Mouse (Mus musculus) midbrain, embryonic 14.5 days (tissue): ENCODE results near the gene C530008M17Rik. TPM values are rescaled to one million over a fixed set of nuclear protein-coding genes. Genes with fewer than 3 reads are reported as not detected.

Experiments used
- ATAC-seq: fragments of 200-750 bp; cut with Nextera tagmentation; 2 replicates; pipeline ENCODE4 v1.8.0; 2017; ENCODE audit warnings: moderate number of reproducible peaks, moderate library complexity; ENCODE audit not compliant: low FRiP score, low TSS enrichment
- DNase-seq: peaks from one replicate; pipeline ENCODE4 v3.0.0-alpha.2; 2015
- H3K27ac ChIP-seq: fragments of 300-500 bp; sonication (generic); replicated peaks from 2 replicates; pipeline ENCODE4 v1.5.1; 2014; ENCODE audit warnings: mild to moderate bottlenecking, low read depth, low read length, moderate library complexity
- H3K27me3 ChIP-seq: fragments of 300-500 bp; sonication (generic); 2 replicates; pipeline ENCODE4 v1.6.1; 2014; ENCODE audit warnings: low read length, control low read depth, mixed read lengths; ENCODE audit not compliant: control insufficient read depth, insufficient read depth
- H3K36me3 ChIP-seq: fragments of 300-500 bp; sonication (generic); 2 replicates; pipeline ENCODE4 v1.6.1; 2014; ENCODE audit warnings: low read length, control low read depth; ENCODE audit not compliant: control insufficient read depth, insufficient read depth
- H3K4me1 ChIP-seq: fragments of 300-500 bp; sonication (generic); 2 replicates; pipeline ENCODE4 v1.6.1; 2014; ENCODE audit warnings: mild to moderate bottlenecking, antibody characterized with exemption, low read length, control low read depth; ENCODE audit not compliant: control insufficient read depth, insufficient read depth
- H3K4me2 ChIP-seq: fragments of 300-500 bp; sonication (generic); 2 replicates; pipeline ENCODE4 v1.6.1; 2014; ENCODE audit warnings: mild to moderate bottlenecking, low read length, moderate library complexity
- H3K4me3 ChIP-seq: fragments of 300-500 bp; sonication (generic); replicated peaks from 2 replicates; pipeline ENCODE4 v1.5.1; 2014; ENCODE audit warnings: low read depth, low read length
- H3K9ac ChIP-seq: fragments of 300-500 bp; sonication (generic); replicated peaks from 2 replicates; pipeline ENCODE4 v1.6.1; 2014; ENCODE audit warnings: mild to moderate bottlenecking, low read length, moderate library complexity
- H3K9me3 ChIP-seq: fragments of 300-500 bp; sonication (generic); 2 replicates; pipeline ENCODE4 v1.6.1; 2016; ENCODE audit warnings: low read length, control low read depth, mixed read lengths; ENCODE audit not compliant: control insufficient read depth
- WGBS: fragments of 180-500 bp; shearing (Covaris S2); extraction: QIAGEN DNeasy Blood & Tissue Kit; methylation state at CpG from one replicate; pipeline ENCODE4 v1.1.7; 2014; 5-methylcytosine and 5-hydroxymethylcytosine counted together
- polyA plus RNA-seq: library from polyadenylated mRNA; unstranded; fragments of >200 nt; fragmentation: Nextera tagmentation; extraction: Ambion mirVana; gene quantifications from 2 replicates; pipeline ENCODE4 v1.2.1, GENCODE M21; 2014

Gene C530008M17Rik
- polyA plus RNA-seq, 1 experiment from 2014 or later, result 60.0 TPM

GRCm38 (mm10) chr5:76705307-76706173 is 49.2 kb downstream of the C530008M17Rik start:
- no peak for ATAC-seq
- Histone ChIP-seq H3K36me3 (no peaks in the 10 kb centered on the region), H3K9ac (no peak overlapping the region), H3K4me2 (no peak overlapping the region), H3K4me1 (peaks cover 18% of the 10 kb centered on the region), H3K27ac (no peak overlapping the region; the same call in 1 of the 2 replicates), H3K9me3 (no peaks in the 10 kb centered on the region), H3K27me3 (no peaks in the 10 kb centered on the region), H3K4me3 (no peak overlapping the region)
- 86% methylated on average over 11 of the region's 11 CpGs for WGBS
- no peak for DNase-seq

GRCm38 (mm10) chr5:76707072-76707471 is 50.8 kb downstream of the C530008M17Rik start:
- H3K4me2 ChIP-seq, result no peak overlapping the region
- no peaks in the 10 kb centered on the region for H3K36me3 ChIP-seq
- no peaks in the 10 kb centered on the region for H3K9me3 ChIP-seq
- ATAC-seq (no peak), DNase-seq (no peak)
- peaks cover 11% of the 10 kb centered on the region for H3K4me1 ChIP-seq
- H3K9ac ChIP-seq, result no peak overlapping the region
- H3K27ac ChIP-seq, result no peak overlapping the region
- H3K4me3 ChIP-seq, result no peak overlapping the region
- WGBS, result 97% methylated on average over 3 of the region's 3 CpGs
- H3K27me3 ChIP-seq, result no peaks in the 10 kb centered on the region

- Histone ChIP-seq H3K4me3 (no peak overlapping the region), H3K36me3 (no peaks in the 10 kb centered on the region), H3K27me3 (no peaks in the 10 kb centered on the region), H3K9ac (no peak overlapping the region), H3K4me2 (no peak overlapping the region), H3K9me3 (no peaks in the 10 kb centered on the region), H3K4me1 (peaks cover 2% of the 10 kb centered on the region), H3K27ac (peak overlapping the region; percentile 32; the same call in 1 of the 2 replicates)
- WGBS, result 78% methylated on average over 15 of the region's 15 CpGs
- DNase-seq (no peak), ATAC-seq (no peak)
Observed at GRCm38 (mm10) chr5:76708004-76708403, 51.7 kb downstream of the C530008M17Rik start.

- DNase-seq (no peak), ATAC-seq (no peak)
- Histone ChIP-seq H3K36me3 (no peaks in the 10 kb centered on the region), H3K4me3 (no peak overlapping the region), H3K4me2 (no peak overlapping the region), H3K9ac (no peak overlapping the region), H3K9me3 (no peaks in the 10 kb centered on the region), H3K27me3 (no peaks in the 10 kb centered on the region), H3K27ac (no peak overlapping the region), H3K4me1 (peaks cover 4% of the 10 kb centered on the region; the same call in 1 of the 2 replicates)
- 93% methylated on average over 7 of the region's 7 CpGs for WGBS
Observed at GRCm38 (mm10) chr5:76713743-76714142, 57.4 kb downstream of the C530008M17Rik start.

GRCm38 (mm10) chr5:76719954-76720353 is 63.6 kb downstream of the C530008M17Rik start:
- no peak overlapping the region for H3K4me3 ChIP-seq
- 0 out of 2 replicates have a peak, but pooled peaks cover 8% of the 10 kb centered on the region for H3K36me3 ChIP-seq
- DNase-seq, result no peak
- H3K9ac ChIP-seq, result no peak overlapping the region
- peaks cover 9% of the 10 kb centered on the region; the same call in 1 of the 2 replicates for H3K4me1 ChIP-seq
- 0 out of 2 replicates have a peak overlapping the region, but pooled peaks have one; percentile 39 for H3K27ac ChIP-seq
- H3K27me3 ChIP-seq, result no peaks in the 10 kb centered on the region
- no peak overlapping the region for H3K4me2 ChIP-seq
- WGBS, result 79% methylated on average over 3 of the region's 3 CpGs
- H3K9me3 ChIP-seq, result no peaks in the 10 kb centered on the region
- ATAC-seq, result no peak

GRCm38 (mm10) chr5:76724878-76725277 is 68.6 kb downstream of the C530008M17Rik start:
- Histone ChIP-seq H3K4me1 (no peaks in the 10 kb centered on the region), H3K4me2 (no peak overlapping the region)
- WGBS, result 98% methylated on average over 2 of the region's 2 CpGs

GRCm38 (mm10) chr5:76726518-76727103 is 70.3 kb downstream of the C530008M17Rik start:
- no peaks in the 10 kb centered on the region for H3K4me1 ChIP-seq
- no peak overlapping the region for H3K4me3 ChIP-seq
- no peak overlapping the region for H3K27ac ChIP-seq
- no peaks in the 10 kb centered on the region for H3K9me3 ChIP-seq
- H3K9ac ChIP-seq, result no peak overlapping the region
- no peaks in the 10 kb centered on the region for H3K27me3 ChIP-seq
- H3K4me2 ChIP-seq, result no peak overlapping the region
- ATAC-seq (no peak), DNase-seq (no peak)
- WGBS, result 89% methylated on average over 8 of the region's 8 CpGs
- H3K36me3 ChIP-seq, result peaks cover 9% of the 10 kb centered on the region

More at GRCm38 (mm10) chr5:76724878-76725277, 68.6 kb downstream of the C530008M17Rik start:
- no peak overlapping the region for H3K4me3 ChIP-seq
- no peak overlapping the region for H3K9ac ChIP-seq
- no peak for ATAC-seq
- no peaks in the 10 kb centered on the region for H3K27me3 ChIP-seq
- peaks cover 15% of the 10 kb centered on the region for H3K36me3 ChIP-seq
- no peak for DNase-seq
- no peak overlapping the region for H3K27ac ChIP-seq
- no peaks in the 10 kb centered on the region for H3K9me3 ChIP-seq

GRCm38 (mm10) chr5:76733055-76733641 is 76.8 kb downstream of the C530008M17Rik start:
- Histone ChIP-seq H3K27me3 (no peaks in the 10 kb centered on the region), H3K4me1 (no peaks in the 10 kb centered on the region), H3K4me3 (no peak overlapping the region), H3K9me3 (no peaks in the 10 kb centered on the region), H3K4me2 (no peak overlapping the region), H3K9ac (no peak overlapping the region), H3K36me3 (peaks cover 4% of the 10 kb centered on the region), H3K27ac (no peak overlapping the region)
- DNase-seq, result no peak
- 95% methylated on average over 6 of the region's 6 CpGs for WGBS
- no peak for ATAC-seq
